Mouse (Mus musculus): ENCODE measurements around the gene AI593442.

Gene AI593442

DNA sequence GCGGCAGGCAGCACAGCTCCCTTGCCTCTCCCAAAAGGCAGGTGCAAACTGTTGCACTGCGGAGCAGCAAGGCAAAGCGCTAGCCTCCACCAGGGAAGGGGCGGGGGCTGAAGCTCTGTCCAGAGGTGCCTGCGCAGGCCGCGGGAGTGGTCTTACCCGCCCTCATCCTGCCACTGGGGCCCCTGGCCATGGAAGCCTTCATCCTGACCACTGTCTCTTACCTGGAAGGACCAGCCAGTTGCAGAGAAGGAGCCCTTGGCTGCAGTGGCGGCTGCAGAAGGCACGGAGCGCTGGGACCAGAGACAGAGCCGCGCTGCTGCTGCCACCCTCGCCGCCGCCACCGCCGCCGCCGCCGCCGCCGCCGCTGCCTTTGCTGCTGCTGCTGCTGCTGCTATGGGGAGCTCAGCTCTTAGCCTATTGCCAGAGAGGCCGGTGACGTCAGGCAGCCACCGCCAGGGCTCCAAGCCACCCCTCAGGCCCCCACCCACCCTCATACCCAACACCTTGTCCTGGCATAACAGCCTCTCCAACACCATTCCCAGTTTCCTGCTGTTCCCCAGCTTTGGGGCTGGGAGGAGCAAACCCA, at the start of gene AI593442:
Gene AI593442 (minus strand): TSS at position 419 of the 586 bp plus-strand sequence.
- peak; percentile 66 for DNase-seq

DNA sequence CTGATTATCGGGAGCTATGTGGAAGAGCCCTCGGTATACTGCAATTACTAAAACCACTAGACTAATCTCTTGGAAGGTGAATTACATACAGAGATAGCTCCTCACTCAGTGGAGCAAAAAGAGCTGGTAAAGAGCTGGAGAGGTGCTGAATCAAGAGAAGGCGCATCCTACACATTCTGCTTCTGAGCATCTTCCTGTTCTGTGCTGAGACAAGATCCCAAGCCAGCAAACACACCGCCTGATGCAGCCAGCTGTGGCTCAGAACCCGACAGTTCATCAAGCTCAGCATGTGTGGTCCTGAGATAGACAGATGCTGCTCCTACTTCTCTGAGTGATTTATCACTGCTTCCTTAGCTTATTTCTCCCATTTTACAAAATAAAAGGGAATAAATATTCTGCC, 49.2 kb upstream of the AI593442 start:
- DNase-seq: no peak

DNA sequence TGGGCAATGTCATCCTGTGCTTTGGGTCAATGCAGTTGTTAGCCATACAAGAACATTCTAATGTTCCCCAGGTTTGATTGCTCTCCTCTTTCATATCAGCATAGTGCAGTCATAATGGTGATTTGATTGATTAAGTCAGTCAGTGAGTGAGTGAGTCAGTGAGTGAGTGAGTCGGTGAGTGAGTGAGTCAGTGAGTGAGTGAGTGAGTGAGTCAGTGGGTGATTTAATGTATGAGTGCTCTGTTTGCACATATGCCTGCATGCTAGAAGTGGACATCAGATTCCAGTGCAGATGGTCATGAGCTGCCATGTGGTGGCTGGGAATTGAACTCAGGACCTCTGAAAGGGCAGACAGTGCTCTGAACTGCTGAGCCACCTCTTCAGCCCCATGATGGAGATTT, 43.0 kb upstream of the AI593442 start:
- no peak for DNase-seq

DNA sequence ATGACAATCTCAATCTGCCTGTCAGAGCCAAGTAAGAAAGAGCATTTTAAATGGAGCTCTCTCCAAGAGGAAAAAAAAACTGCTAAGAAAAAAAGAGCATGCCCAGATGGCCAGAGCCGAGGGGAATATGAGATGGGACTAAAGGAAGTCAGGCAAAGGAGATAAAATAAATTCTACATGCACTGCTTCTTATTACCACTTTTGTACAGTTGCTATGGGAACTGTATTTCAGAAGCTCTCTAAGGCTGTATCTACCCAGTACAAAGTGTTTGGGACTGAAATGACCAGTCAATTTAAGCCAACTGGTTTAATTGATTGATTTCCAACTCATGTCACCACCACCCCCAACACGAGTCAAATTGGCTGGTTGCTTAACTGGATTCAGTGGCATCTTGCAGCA, 40.0 kb upstream of the AI593442 start:
- no peak for DNase-seq

DNA sequence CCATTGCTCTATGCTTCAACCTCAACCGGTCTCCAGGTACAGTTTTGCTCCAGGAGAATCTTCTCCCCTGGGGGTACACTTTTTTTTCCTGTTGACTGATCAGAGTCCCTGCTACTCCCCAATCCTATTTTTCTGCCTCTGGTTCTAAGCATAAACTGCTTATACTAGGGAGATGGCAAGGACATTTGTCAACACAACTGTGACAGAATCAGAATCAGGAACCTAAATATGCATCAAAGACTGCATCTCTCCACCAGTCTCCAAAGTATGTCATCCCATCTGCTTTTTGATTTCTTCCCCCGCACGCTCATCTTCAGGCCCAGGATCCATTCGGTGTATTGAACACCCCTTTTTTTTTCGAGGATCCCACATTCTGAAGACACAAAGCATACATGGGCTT, 456 bp upstream of the AI593442 start:
- DNase-seq: no peak

DNA sequence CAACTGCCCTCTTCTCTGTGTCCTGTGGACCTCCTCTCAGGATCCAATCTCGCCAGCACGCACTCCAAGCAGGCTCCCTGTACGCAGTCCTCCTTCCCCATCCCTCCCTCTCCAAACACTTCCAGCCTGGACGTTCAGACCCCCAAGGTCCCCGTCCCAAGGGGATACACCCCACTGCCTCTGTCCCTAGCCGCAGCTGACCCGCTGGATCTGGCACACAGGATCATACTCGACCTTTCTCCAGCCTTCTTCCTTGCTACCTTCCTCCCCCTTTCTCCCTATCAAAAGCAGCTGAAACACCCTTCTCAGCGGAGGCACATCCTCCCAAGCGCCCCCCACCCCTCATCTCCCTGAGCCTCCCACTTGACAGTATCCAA, 753 bp downstream of the AI593442 start:
- DNase-seq: peak; percentile 23

DNA sequence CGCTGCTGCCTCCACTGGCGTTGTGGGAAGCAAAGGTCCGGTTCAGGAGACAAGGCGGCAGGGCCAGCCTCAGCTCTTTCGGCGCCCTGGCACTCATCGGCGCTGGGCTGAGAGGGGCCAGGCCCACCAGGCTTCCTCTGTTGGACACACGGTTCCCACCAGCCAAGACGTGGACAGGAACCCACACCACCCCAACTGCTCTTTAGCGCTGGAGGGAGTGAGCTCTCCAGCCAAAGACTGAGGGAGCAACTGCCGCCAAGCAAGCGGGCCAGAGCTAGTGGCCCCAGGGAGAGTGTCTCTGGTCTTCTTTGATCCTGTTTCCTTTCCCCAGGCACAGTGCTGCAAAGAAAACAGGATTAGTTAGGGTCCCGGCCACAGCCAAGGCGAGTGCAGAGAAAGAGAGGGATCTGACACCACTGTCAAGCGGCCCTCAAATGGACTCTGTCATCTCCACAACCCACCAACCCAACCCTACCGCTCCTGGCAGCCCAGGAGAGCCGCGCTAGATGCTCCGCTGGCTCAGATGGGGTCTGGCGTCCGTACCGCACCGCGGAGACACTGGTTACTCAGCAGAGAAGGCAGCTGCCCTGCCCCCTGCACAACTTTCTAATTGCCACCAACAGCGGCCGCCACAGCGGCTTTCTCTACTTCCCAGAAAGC, 1.3 kb downstream of the AI593442 start:
- peak; percentile 43 for DNase-seq

DNA sequence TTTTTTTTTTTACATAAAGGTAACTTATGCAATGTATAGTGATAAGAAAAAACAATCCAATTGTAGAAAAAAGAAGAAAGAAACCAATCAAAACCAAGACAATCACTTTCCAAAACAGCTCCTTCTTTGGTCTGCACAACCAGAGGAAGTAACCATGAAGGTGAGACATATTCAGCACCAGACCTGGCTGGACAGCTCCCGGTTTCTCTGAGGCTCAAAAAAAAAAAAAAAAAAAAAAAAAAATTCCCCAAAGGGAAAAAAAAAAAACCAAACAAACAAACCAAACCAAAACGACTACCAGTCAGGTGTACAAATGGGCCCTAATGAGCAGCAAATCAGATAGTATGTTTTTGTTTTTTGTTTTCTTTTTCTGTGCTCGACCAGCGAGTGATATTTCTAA, 3.0 kb downstream of the AI593442 start:
- DNase-seq: peak; percentile 64

DNA sequence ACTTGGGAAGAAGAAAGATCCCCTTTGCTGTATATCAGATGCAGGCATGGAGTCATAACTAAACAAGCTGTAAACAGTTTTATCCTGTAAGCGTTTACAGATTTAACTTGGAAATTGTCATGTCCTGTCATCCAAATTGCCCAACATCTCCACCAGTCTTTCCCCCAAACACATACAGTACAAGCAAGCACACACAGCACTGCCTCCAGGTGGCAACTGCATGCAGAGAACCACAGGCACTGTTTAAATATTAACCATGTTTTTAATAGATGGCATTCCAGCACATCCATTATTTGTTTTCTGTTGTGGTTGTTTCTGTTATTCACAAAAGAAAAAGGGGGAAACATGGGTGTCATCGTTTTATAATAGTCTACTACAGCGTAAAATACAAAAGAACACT, 3.6 kb downstream of the AI593442 start:
- no peak for DNase-seq

DNA sequence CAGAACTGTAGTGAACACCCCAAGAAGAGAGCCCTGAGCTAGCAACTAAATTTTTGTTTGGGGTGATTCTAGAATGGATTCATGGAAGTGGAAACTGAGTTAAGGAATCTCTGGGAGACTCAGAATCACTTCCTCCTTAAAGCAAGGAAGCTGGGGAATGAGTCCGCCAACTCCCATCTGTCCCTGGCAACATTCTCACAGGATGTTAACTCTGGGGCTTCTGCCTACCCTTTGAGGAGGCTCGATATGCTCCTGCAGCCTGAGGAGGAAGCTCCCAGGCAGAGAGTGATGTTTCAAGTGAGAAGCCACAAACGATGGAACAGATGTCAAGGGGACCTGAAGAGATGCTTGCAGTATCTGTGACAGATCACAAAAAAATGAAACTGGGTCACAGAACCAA, 18.2 kb downstream of the AI593442 start:
- DNase-seq: no peak

DNA sequence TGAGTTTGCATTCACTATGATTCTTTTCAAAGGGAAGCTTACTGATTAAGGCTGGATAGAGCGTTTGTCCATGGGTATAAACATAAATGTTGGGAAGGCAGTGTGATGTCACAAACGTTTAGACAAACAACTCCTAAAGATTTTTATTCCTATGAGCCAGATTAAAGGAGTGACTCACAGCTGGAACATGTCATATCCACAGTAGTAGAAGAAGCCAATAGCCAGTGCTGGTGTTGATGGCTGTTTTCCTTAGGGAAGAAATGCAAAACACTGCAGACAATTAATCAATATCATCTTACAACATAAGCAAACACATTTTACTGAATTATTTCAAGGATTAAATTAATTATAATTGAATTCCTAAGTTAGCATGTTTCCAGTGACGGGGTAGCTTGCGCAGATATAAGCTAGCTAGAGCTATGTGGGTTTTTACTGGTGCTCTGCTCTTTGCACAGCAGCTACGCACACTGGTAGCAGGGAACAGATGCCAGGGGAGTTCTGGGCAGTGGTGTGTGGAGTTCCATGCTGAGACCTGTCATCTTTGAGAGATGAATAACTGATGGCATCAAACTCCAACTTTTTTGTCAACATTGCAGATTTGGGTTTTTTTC, 29.1 kb downstream of the AI593442 start:
- DNase-seq: no peak

DNA sequence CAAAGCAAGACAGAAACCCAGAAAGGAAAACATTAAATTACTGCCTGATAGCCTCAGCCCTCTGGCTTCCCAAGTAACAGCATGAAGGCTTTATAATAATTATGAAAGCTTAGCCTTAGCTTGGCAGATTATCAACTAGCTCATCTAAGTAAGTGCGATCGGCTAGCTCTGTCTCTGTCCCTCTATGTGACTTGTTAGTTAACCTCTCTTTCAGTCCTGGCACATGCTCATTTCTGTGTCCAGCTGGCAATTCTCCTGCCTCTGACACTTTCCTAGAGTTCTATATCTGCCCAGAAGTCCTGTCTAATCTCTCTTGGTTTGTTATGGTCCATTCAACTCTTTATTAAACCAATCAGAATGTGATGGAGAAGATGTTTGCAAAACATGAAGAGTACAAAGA, 34.3 kb downstream of the AI593442 start:
- no peak for DNase-seq

DNA sequence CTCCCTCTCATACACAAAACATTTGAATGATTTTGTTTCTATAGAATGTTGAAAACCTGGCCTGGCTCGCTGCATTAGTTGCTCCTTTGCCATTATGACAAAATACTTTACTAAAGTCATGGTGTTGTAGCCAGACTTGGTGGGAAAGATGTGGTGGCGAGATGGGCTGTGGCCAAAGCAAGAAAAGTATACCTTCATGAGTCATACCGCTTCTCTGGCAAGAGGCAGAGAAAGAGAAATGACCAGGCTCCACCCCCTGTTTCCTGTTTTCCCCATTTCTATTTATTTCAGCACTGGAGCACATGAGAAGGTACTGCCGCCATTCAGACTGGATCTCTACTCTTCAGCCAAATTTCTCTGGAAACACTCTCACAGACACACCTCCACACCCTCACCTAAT, 35.0 kb downstream of the AI593442 start:
- no peak for DNase-seq

DNA sequence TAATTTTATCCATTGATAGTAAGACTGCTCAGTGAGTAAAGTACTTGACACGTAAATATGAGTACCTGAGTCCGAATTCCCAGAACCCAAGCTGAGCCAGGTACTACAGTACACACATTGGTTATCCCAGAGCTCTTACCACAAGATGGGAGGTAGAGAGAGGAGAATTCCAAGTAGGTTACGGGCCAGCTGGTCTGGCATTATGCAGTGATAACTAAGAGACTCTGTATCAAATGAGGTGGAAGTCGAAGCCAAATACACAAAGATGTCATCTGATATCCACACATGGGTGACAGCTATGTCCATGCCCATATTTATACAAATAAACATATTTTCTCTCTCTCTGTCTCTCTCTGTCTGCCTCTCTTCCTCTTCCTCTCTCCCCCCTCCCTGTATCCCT, 35.4 kb downstream of the AI593442 start:
- no peak for DNase-seq

DNA sequence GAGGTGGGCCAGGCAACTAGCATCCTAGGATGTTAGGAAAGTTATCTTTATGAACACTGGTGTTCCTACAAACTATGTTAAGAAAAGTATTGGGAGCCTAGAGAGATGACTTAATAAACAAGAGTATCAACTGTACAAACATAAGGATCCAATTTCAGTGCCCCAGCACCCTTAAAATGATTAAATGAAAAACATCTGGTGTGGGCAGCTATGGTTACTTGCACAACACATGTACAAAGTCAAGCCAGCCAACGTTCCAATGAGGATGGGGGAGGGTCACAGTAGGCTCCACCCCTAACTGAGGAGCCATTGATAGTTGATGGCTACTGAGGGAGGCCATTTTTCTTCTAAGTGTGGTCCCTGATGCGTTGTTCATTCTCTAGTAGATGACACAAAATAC, 43.6 kb downstream of the AI593442 start:
- DNase-seq: peak; percentile 12

DNA sequence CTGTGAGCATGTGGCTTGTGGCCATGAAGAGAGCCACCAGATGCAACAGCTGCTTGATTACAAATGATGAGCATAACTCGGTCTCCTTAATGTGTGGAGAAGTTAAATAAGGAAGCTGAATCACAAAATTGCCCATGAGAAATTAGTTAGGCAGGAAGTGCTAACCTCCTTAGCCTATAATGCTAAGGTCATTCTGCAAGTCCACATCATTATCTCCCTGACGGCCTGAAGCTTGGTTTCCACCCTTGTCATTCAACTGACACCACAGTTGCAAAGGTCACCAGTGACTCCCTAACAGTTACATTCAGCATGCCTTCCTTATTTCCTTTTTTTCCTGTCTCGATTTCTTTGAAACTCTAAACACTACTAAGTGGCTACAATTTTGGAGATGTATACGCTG, 55.7 kb downstream of the AI593442 start:
- no peak for DNase-seq
